Mouse (Mus musculus): Measurements from ENCODE around the gene Mrpl54.

GRCm38 (mm10) chr10:81302288-81302687, 35.6 kb upstream of the Mrpl54 start:
- TF ChIP-seq POLR2A (IDR thresholded peaks at IDR 0.05; ENCODE audit: low read depth, low read length) (no peak), CTCF (conservative IDR thresholded peaks at IDR 0.05; ENCODE audit: insufficient read depth, insufficient read length, low read depth, low read length) (no peak)

Measured in kidney, adult 2 months (tissue).